Mouse (Mus musculus) liver (tissue): ENCODE results near the gene Tshz2.
A peak's percentile ranks its signal among the peaks of the same experiment; 100 is the strongest.

Source experiments
- DNase-seq: peaks from one replicate; pipeline ENCODE4 v3.0.0-alpha.2; 2020; ENCODE audit warnings: mixed read lengths

The Tshz2 gene

GRCm38 (mm10) chr2:170022953-170023352 lies 390.1 kb downstream of the Tshz2 start:
- no peak for DNase-seq

- DNase-seq: no peak
Measured at GRCm38 (mm10) chr2:170023741-170024140, 390.9 kb downstream of the Tshz2 start.

- no peak for DNase-seq
Measured at GRCm38 (mm10) chr2:170024939-170025338, 392.1 kb downstream of the Tshz2 start.

- DNase-seq: no peak
Measured at GRCm38 (mm10) chr2:170025896-170026295, 393.1 kb downstream of the Tshz2 start.

- DNase-seq: no peak
Measured at GRCm38 (mm10) chr2:170027837-170028236, 395.0 kb downstream of the Tshz2 start.

GRCm38 (mm10) chr2:170028488-170029303 lies 395.9 kb downstream of the Tshz2 start:
- no peak for DNase-seq

- DNase-seq: no peak
Measured at GRCm38 (mm10) chr2:170029304-170029856, 396.6 kb downstream of the Tshz2 start.

GRCm38 (mm10) chr2:170031226-170031625 lies 398.4 kb downstream of the Tshz2 start:
- no peak for DNase-seq

GRCm38 (mm10) chr2:170031872-170032271 lies 399.1 kb downstream of the Tshz2 start:
- no peak for DNase-seq

GRCm38 (mm10) chr2:170033219-170033618 lies 400.4 kb downstream of the Tshz2 start:
- no peak for DNase-seq

- DNase-seq: no peak
Measured at GRCm38 (mm10) chr2:170034794-170035193, 402.0 kb downstream of the Tshz2 start.

- no peak for DNase-seq
Measured at GRCm38 (mm10) chr2:170036791-170037241, 404.0 kb downstream of the Tshz2 start.

- no peak for DNase-seq
Measured at GRCm38 (mm10) chr2:170037346-170037745, 404.5 kb downstream of the Tshz2 start.

GRCm38 (mm10) chr2:170039772-170040171 lies 407.0 kb downstream of the Tshz2 start:
- DNase-seq: no peak

GRCm38 (mm10) chr2:170041101-170041500 lies 408.3 kb downstream of the Tshz2 start:
- no peak for DNase-seq

GRCm38 (mm10) chr2:170042471-170043213 lies 409.8 kb downstream of the Tshz2 start:
- DNase-seq: no peak

- DNase-seq: no peak
Measured at GRCm38 (mm10) chr2:170043290-170043689, 410.5 kb downstream of the Tshz2 start.

GRCm38 (mm10) chr2:170045896-170046295 lies 413.1 kb downstream of the Tshz2 start:
- peak; percentile 23 for DNase-seq

GRCm38 (mm10) chr2:170046371-170047145 lies 413.7 kb downstream of the Tshz2 start:
- no peak for DNase-seq

GRCm38 (mm10) chr2:170048831-170049230 lies 416.0 kb downstream of the Tshz2 start:
- DNase-seq: no peak

- no peak for DNase-seq
Measured at GRCm38 (mm10) chr2:170050651-170051050, 417.8 kb downstream of the Tshz2 start.

GRCm38 (mm10) chr2:170051441-170051840 lies 418.6 kb downstream of the Tshz2 start:
- DNase-seq: no peak

GRCm38 (mm10) chr2:170054943-170055342 lies 422.1 kb downstream of the Tshz2 start:
- DNase-seq: no peak
